Mouse (Mus musculus) stomach, embryonic 16.5 days (tissue): ENCODE data around the gene Slc3a2. TPM values are rescaled to one million over a fixed set of nuclear protein-coding genes. Genes with fewer than 3 reads are reported as not detected.
"Not testable (repeated sequence)": the region's sequence is repeated elsewhere in the genome, so short reads cannot be mapped to it uniquely, and the experiment has no call there.

Experiments
- ATAC-seq: fragments of 200-750 bp; cut with Nextera tagmentation; 2 replicates; pipeline ENCODE4 v1.8.0; 2017; ENCODE audit warnings: moderate number of reproducible peaks, moderate TSS enrichment; ENCODE audit not compliant: insufficient read depth, low FRiP score
- H3K27ac ChIP-seq: fragments of 300-500 bp; sonication (generic); 2 replicates; pipeline ENCODE4 v1.5.1; 2014; ENCODE audit warnings: low read length
- H3K27me3 ChIP-seq: fragments of 300-500 bp; sonication (generic); 2 replicates; pipeline ENCODE4 v1.6.1; 2014; ENCODE audit warnings: low read length, control low read depth, mixed read lengths; ENCODE audit not compliant: control insufficient read depth, insufficient read depth
- H3K36me3 ChIP-seq: fragments of 300-500 bp; sonication (generic); 2 replicates; pipeline ENCODE4 v1.6.1; 2014; ENCODE audit warnings: low read length; ENCODE audit not compliant: control insufficient read depth, insufficient read depth
- H3K4me1 ChIP-seq: fragments of 300-500 bp; sonication (generic); 2 replicates; pipeline ENCODE4 v1.6.1; 2014; ENCODE audit warnings: low read length, control low read depth, mixed read lengths; ENCODE audit not compliant: control insufficient read depth, insufficient read depth
- H3K4me2 ChIP-seq: fragments of 300-500 bp; sonication (generic); 2 replicates; pipeline ENCODE4 v1.6.1; 2014; ENCODE audit warnings: low read depth, low read length, mixed read lengths
- H3K4me3 ChIP-seq: fragments of 300-500 bp; sonication (generic); replicated peaks from 2 replicates; pipeline ENCODE4 v1.5.1; 2014; ENCODE audit warnings: mild to moderate bottlenecking, low read length
- H3K9ac ChIP-seq: fragments of 300-500 bp; sonication (generic); 2 replicates; pipeline ENCODE4 v1.6.1; 2014; ENCODE audit warnings: low read length
- H3K9me3 ChIP-seq: fragments of 300-500 bp; sonication (generic); replicated peaks from 2 replicates; pipeline ENCODE4 v1.6.1; 2016; ENCODE audit warnings: low read length, control low read depth; ENCODE audit not compliant: control insufficient read depth
- WGBS: fragments of 180-500 bp; shearing (Covaris S2); extraction: QIAGEN DNeasy Blood & Tissue Kit; methylation state at CpG from one replicate; pipeline ENCODE4 v1.1.7; 2014; 5-methylcytosine and 5-hydroxymethylcytosine counted together
- polyA plus RNA-seq: library from polyadenylated mRNA; unstranded; fragments of >200 nt; fragmentation: Nextera tagmentation; extraction: Ambion mirVana; gene quantifications from 2 replicates; pipeline ENCODE4 v1.2.1, GENCODE M21; 2015

Gene Slc3a2
- polyA plus RNA-seq, 1 experiment from 2014 or later: 116 TPM

- H3K36me3 ChIP-seq: peaks cover 11% of the 10 kb centered on the region
- H3K9ac ChIP-seq: peak within 1 kb of the TSS; percentile 92
- peak within 1 kb of the TSS; percentile 74 for H3K4me2 ChIP-seq
- WGBS: under 1% methylated on average over 32 of the region's 32 CpGs
- H3K27me3 ChIP-seq: no peaks in the 10 kb centered on the region
- H3K9me3 ChIP-seq: no peaks in the 10 kb centered on the region
- ATAC-seq: peak; percentile 91
- peaks cover 4% of the 10 kb centered on the region for H3K4me1 ChIP-seq
- peak within 1 kb of the TSS; percentile 94 for H3K4me3 ChIP-seq
- peak within 1 kb of the TSS; percentile 66 for H3K27ac ChIP-seq
Measured at GRCm38 (mm10) chr19:8735389-8736159, 12.4 kb upstream of the Slc3a2 start, which contains the start of gene Wdr74. TSS of gene Wdr74 (plus strand) at chr19:8735827.

- Histone ChIP-seq H3K9ac (no peak overlapping the region), H3K4me3 (no peak overlapping the region), H3K36me3 (0 out of 2 replicates have a peak, but pooled peaks cover under 1% of the 10 kb centered on the region), H3K9me3 (no peaks in the 10 kb centered on the region), H3K4me1 (no peaks in the 10 kb centered on the region), H3K27me3 (no peaks in the 10 kb centered on the region), H3K4me2 (no peak overlapping the region), H3K27ac (no peak overlapping the region)
- ATAC-seq: no peak
- 71% methylated on average over 3 of the region's 3 CpGs for WGBS
Measured at GRCm38 (mm10) chr19:8734334-8734733, 11.2 kb upstream of the Slc3a2 start.

- not testable (repeated sequence) for H3K27me3 ChIP-seq, H3K9me3 ChIP-seq, H3K4me3 ChIP-seq, H3K4me2 ChIP-seq, H3K9ac ChIP-seq, H3K27ac ChIP-seq, ATAC-seq
- 40% methylated on average over 3 of the region's 3 CpGs for WGBS
- Histone ChIP-seq H3K36me3 (peaks cover 26% of the 10 kb centered on the region), H3K4me1 (peaks cover 12% of the 10 kb centered on the region)
Measured at GRCm38 (mm10) chr19:8728335-8729099, 5.3 kb upstream of the Slc3a2 start.

GRCm38 (mm10) chr19:8727495-8728114, 4.4 kb upstream of the Slc3a2 start:
- Histone ChIP-seq H3K36me3 (peaks cover 26% of the 10 kb centered on the region), H3K4me3 (no peak overlapping the region), H3K4me2 (no peak overlapping the region), H3K9ac (no peak overlapping the region), H3K27ac (no peak overlapping the region; the same call in 1 of the 2 replicates), H3K27me3 (no peaks in the 10 kb centered on the region), H3K4me1 (peaks cover 12% of the 10 kb centered on the region), H3K9me3 (no peaks in the 10 kb centered on the region)
- no peak for ATAC-seq
- WGBS: 23% methylated on average over 5 of the region's 5 CpGs

- ATAC-seq: no peak
- Histone ChIP-seq H3K9me3 (no peaks in the 10 kb centered on the region), H3K36me3 (peaks cover 26% of the 10 kb centered on the region), H3K9ac (no peak overlapping the region), H3K27me3 (no peaks in the 10 kb centered on the region), H3K4me2 (0 out of 2 replicates have a peak overlapping the region, but pooled peaks have one; percentile 85), H3K4me3 (no peak overlapping the region), H3K27ac (peak overlapping the region; percentile 16; the same call in 1 of the 2 replicates), H3K4me1 (peaks cover 18% of the 10 kb centered on the region)
- WGBS: 31% methylated on average over 3 of the region's 3 CpGs
Measured at GRCm38 (mm10) chr19:8726609-8727390, 3.6 kb upstream of the Slc3a2 start.

- WGBS: 32% methylated on average over 4 of the region's 4 CpGs
Measured at GRCm38 (mm10) chr19:8725081-8725613, 2.0 kb upstream of the Slc3a2 start.

GRCm38 (mm10) chr19:8724392-8724791, 1.2 kb upstream of the Slc3a2 start:
- no peaks in the 10 kb centered on the region for H3K9me3 ChIP-seq
- H3K4me3 ChIP-seq: peak overlapping the region; percentile 97
- 3% methylated on average over 2 of the region's 2 CpGs for WGBS
- H3K36me3 ChIP-seq: peaks cover 26% of the 10 kb centered on the region
- peak overlapping the region; percentile 95 for H3K27ac ChIP-seq
- ATAC-seq: no peak
- peaks cover 23% of the 10 kb centered on the region for H3K4me1 ChIP-seq
- peak overlapping the region; percentile 97 for H3K9ac ChIP-seq
- H3K27me3 ChIP-seq: no peaks in the 10 kb centered on the region
- H3K4me2 ChIP-seq: peak overlapping the region; percentile 85

More at GRCm38 (mm10) chr19:8725081-8725613, 2.0 kb upstream of the Slc3a2 start:
- H3K4me2 ChIP-seq: peak overlapping the region; percentile 85
- ATAC-seq: no peak
- H3K9me3 ChIP-seq: no peaks in the 10 kb centered on the region
- H3K9ac ChIP-seq: peak overlapping the region; percentile 97
- peak overlapping the region; percentile 97 for H3K4me3 ChIP-seq
- H3K27ac ChIP-seq: peak overlapping the region; percentile 95
- H3K36me3 ChIP-seq: peaks cover 26% of the 10 kb centered on the region
- H3K27me3 ChIP-seq: no peaks in the 10 kb centered on the region
- peaks cover 23% of the 10 kb centered on the region for H3K4me1 ChIP-seq

- H3K27ac ChIP-seq: peak overlapping the region; percentile 95
- H3K4me1 ChIP-seq: peaks cover 23% of the 10 kb centered on the region
- whole genome bisulfite sequencing: under 1% methylated on average over 20 of the region's 20 CpGs
- no peak for ATAC-seq
- peak overlapping the region; percentile 97 for H3K9ac ChIP-seq
- H3K36me3 ChIP-seq: peaks cover 26% of the 10 kb centered on the region
- no peaks in the 10 kb centered on the region for H3K9me3 ChIP-seq
- H3K4me2 ChIP-seq: peak overlapping the region; percentile 85
- no peaks in the 10 kb centered on the region for H3K27me3 ChIP-seq
- H3K4me3 ChIP-seq: peak overlapping the region; percentile 97
Measured at GRCm38 (mm10) chr19:8723574-8724346, 591 bp upstream of the Slc3a2 start.
